8 mouse cellular contexts compared by ENCODE assay signal in the genomic region with DNA sequence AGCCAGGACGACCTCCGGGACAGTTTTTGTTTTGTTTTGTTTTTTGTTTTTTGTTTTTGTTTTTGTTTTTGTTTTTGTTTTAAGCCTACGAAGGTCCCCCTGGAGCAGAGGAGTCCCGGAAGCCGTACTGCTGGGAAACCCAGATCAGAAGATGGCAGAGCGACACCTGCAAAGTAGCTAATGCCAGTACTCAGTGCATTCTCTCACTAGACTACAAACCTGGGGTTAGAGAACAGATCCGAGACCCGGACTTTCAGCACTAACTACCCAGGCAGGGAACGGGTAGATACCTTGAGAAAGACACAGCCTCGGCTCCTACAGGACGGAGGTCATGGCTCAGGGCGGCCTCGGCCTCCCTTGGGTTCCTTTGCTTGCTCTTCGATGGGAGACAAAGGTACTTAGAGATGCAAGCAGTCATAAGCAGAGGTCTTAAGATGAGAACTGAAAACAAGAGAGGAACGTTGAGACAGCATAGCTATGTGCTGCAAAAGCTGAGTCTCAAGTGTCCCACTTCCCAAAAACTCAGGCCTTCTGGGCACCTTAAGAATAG. TPM values are rescaled to one million over a fixed set of nuclear protein-coding genes. Genes with fewer than 3 reads are reported as not detected.
DNase-seq lines count a peak whose midpoint lies in the region; ATAC-seq and TF ChIP-seq lines count a peak whose summit lies in the region.

No protein-coding gene starts in this region.

- H3K9me3 ChIP-seq in liver, embryonic 11.5 days (ENCODE audit: control insufficient read depth, low read length): no peaks in the 10 kb centered on the region
- H3K9me3 ChIP-seq in intestine, postnatal 0 days (ENCODE audit: control insufficient read depth): no peaks in the 10 kb centered on the region
- H3K9me3 ChIP-seq in neural tube, embryonic 14.5 days (ENCODE audit: control insufficient read depth, low read length): no peaks in the 10 kb centered on the region

- peaks cover 44% of the 10 kb centered on the region for H3K27me3 ChIP-seq in liver, embryonic 11.5 days (replicated peaks; ENCODE audit: control insufficient read depth, insufficient read depth, low read length)
- H3K27me3 ChIP-seq in intestine, postnatal 0 days (replicated peaks; ENCODE audit: control insufficient read depth, insufficient read depth, low read length): peaks cover 29% of the 10 kb centered on the region
- peaks cover 19% of the 10 kb centered on the region for H3K27me3 ChIP-seq in neural tube, embryonic 14.5 days (ENCODE audit: control insufficient read depth, insufficient read depth, low read length)

- peak; percentile 31 for DNase-seq in liver, embryonic 11.5 days (ENCODE audit: low spot score)
- DNase-seq in liver (no peak), MN1 (ENCODE audit: low spot score) (no peak)
- no peak for DNase-seq in cerebellum, adult 11-12 months
- no peak for DNase-seq in left cerebral cortex, adult 9 months (ENCODE audit: low spot score in 2 of 2)

- ATAC-seq in liver, embryonic 11.5 days (replicated peaks; ENCODE audit: low FRiP score): no peak
- 0 out of 2 replicates have a peak, but pooled peaks have one; percentile 7 for ATAC-seq in erythroid progenitor cell, adult 5-6 weeks (replicated peaks; ENCODE audit: low FRiP score, poor library complexity, severe bottlenecking)
- ATAC-seq in intestine, postnatal 0 days: 0 out of 2 replicates have a peak, but pooled peaks have one; percentile 13
- no peak; the same call in 1 of the 2 replicates for ATAC-seq in neural tube, embryonic 14.5 days (ENCODE audit: low read depth)

- H3K9ac ChIP-seq in liver, embryonic 11.5 days (ENCODE audit: low read depth, low read length): no peak overlapping the region
- H3K9ac ChIP-seq in intestine, postnatal 0 days (ENCODE audit: low read depth, low read length): no peak overlapping the region
- H3K9ac ChIP-seq in neural tube, embryonic 14.5 days (replicated peaks; ENCODE audit: low read depth, low read length): no peak overlapping the region

- H3K4me2 ChIP-seq in liver, embryonic 11.5 days: peak overlapping the region; percentile 87
- peak overlapping the region; percentile 98 for H3K4me2 ChIP-seq in intestine, postnatal 0 days (replicated peaks; ENCODE audit: low read depth)
- H3K4me2 ChIP-seq in neural tube, embryonic 14.5 days (ENCODE audit: low read depth, low read length): peak overlapping the region; percentile 98

- peaks cover 4% of the 10 kb centered on the region for H3K4me1 ChIP-seq in liver, embryonic 11.5 days (replicated peaks; ENCODE audit: control insufficient read depth, insufficient read depth, low read length)
- peaks cover 4% of the 10 kb centered on the region; the same call in 1 of the 2 replicates for H3K4me1 ChIP-seq in intestine, postnatal 0 days (replicated peaks; ENCODE audit: control insufficient read depth, insufficient read depth, low read length)
- H3K4me1 ChIP-seq in neural tube, embryonic 14.5 days (ENCODE audit: control insufficient read depth, insufficient read depth, low read length): 0 out of 2 replicates have a peak, but pooled peaks cover 6% of the 10 kb centered on the region

- 28% methylated on average over 15 of the region's 15 CpGs for WGBS in liver, embryonic 11.5 days
- 31% methylated on average over 15 of the region's 15 CpGs for WGBS in intestine, postnatal 0 days
- WGBS in neural tube, embryonic 14.5 days: 18% methylated on average over 15 of the region's 15 CpGs

- peak overlapping the region; percentile 47; the same call in 1 of the 2 replicates for H3K4me3 ChIP-seq in liver, embryonic 11.5 days (ENCODE audit: low read depth, low read length)
- peak overlapping the region; percentile 54 for H3K4me3 ChIP-seq in intestine, postnatal 0 days (ENCODE audit: low read depth, low read length)
- peak overlapping the region; percentile 41; the same call in 1 of the 2 replicates for H3K4me3 ChIP-seq in neural tube, embryonic 14.5 days (ENCODE audit: low read depth, low read length)

- no peaks in the 10 kb centered on the region for H3K36me3 ChIP-seq in liver, embryonic 11.5 days (ENCODE audit: control insufficient read depth, insufficient read depth, low read length)
- no peaks in the 10 kb centered on the region for H3K36me3 ChIP-seq in intestine, postnatal 0 days (ENCODE audit: control insufficient read depth, insufficient read depth)
- no peaks in the 10 kb centered on the region for H3K36me3 ChIP-seq in neural tube, embryonic 14.5 days (ENCODE audit: control insufficient read depth, insufficient read depth, low read length)

- TF ChIP-seq CTCF in intestine, postnatal 0 days (IDR thresholded peaks at IDR 0.05; ENCODE audit: low read depth): no peak

- H3K27ac ChIP-seq in liver, embryonic 11.5 days (ENCODE audit: low read depth, low read length): no peak overlapping the region
- H3K27ac ChIP-seq in intestine, postnatal 0 days (ENCODE audit: low read depth, low read length): no peak overlapping the region
- H3K27ac ChIP-seq in neural tube, embryonic 14.5 days (ENCODE audit: low read depth, low read length): no peak overlapping the region

RNA-seq across cellular contexts. Expression of a gene that starts 1.3 kb away (rescaled TPM):
- 247 and 252 TPM in 2 replicates for polyA plus RNA-seq in liver, embryonic 11.5 days (2014; fragmentation: Nextera tagmentation; extraction: Ambion mirVana)
- total RNA-seq in erythroid progenitor cell, adult 5-6 weeks (2015; ENCODE audit: low replicate concordance): 50.7 and 81.8 TPM in 2 replicates
- 46.9 and 76.1 TPM in 2 replicates for total RNA-seq in erythroid progenitor cell, adult 5-6 weeks (2017; ENCODE audit: low replicate concordance)
- 117 and 120 TPM in 2 replicates for polyA plus RNA-seq in intestine, postnatal 0 days (2015; fragmentation: Nextera tagmentation; extraction: Ambion mirVana)
- polyA plus RNA-seq in neural tube, embryonic 14.5 days (2014; fragmentation: Nextera tagmentation; extraction: Ambion mirVana): 321 and 328 TPM in 2 replicates

RNA-seq across cellular contexts. Expression of a gene that starts 1.9 kb away (rescaled TPM):
- polyA plus RNA-seq in liver, embryonic 11.5 days (2014; fragmentation: Nextera tagmentation; extraction: Ambion mirVana): 37.0 and 37.1 TPM in 2 replicates
- total RNA-seq in erythroid progenitor cell, adult 5-6 weeks (2015; ENCODE audit: low replicate concordance): 1,078 and 1,095 TPM in 2 replicates
- total RNA-seq in erythroid progenitor cell, adult 5-6 weeks (2017; ENCODE audit: low replicate concordance): 892 and 1,010 TPM in 2 replicates
- 21.6 and 28.2 TPM in 2 replicates for polyA plus RNA-seq in intestine, postnatal 0 days (2015; fragmentation: Nextera tagmentation; extraction: Ambion mirVana)
- polyA plus RNA-seq in neural tube, embryonic 14.5 days (2014; fragmentation: Nextera tagmentation; extraction: Ambion mirVana): 40.9 and 51.2 TPM in 2 replicates

RNA-seq across cellular contexts. Expression of a gene that starts 43.9 kb away (rescaled TPM):
- 0.78 and 0.93 TPM in 2 replicates for polyA plus RNA-seq in liver, embryonic 11.5 days (2014; fragmentation: Nextera tagmentation; extraction: Ambion mirVana)
- total RNA-seq in erythroid progenitor cell, adult 5-6 weeks (2015; ENCODE audit: low replicate concordance): not detected in 2 replicates
- total RNA-seq in erythroid progenitor cell, adult 5-6 weeks (2017; ENCODE audit: low replicate concordance): 0.77 and 1.2 TPM in 2 replicates
- 0.13 and 0.30 TPM in 2 replicates for polyA plus RNA-seq in intestine, postnatal 0 days (2015; fragmentation: Nextera tagmentation; extraction: Ambion mirVana)
- polyA plus RNA-seq in neural tube, embryonic 14.5 days (2014; fragmentation: Nextera tagmentation; extraction: Ambion mirVana): 0.43 and 0.83 TPM in 2 replicates

Comparison
In these comparisons a context has a peak if more than half of its experiments do, and no peak if none do; other contexts are left out.
1. ATAC-seq: peak in erythroid progenitor cell, adult 5-6 weeks (single experiment) and intestine, postnatal 0 days (single experiment); none in liver, embryonic 11.5 days (single experiment) and neural tube, embryonic 14.5 days (single experiment).
2. Peak in every context shown above with its lines, with median percentiles within 50 percentile points of each other: H3K4me2 ChIP-seq and H3K4me3 ChIP-seq.